Mouse (Mus musculus): Measurements from ENCODE around the gene Prss58. TPM values are rescaled to one million over a fixed set of nuclear protein-coding genes. Genes with fewer than 3 reads are reported as not detected.

Prss58 gene
- not detected in 2 replicates for polyA plus RNA-seq (2012; rRNA removed)

DNA sequence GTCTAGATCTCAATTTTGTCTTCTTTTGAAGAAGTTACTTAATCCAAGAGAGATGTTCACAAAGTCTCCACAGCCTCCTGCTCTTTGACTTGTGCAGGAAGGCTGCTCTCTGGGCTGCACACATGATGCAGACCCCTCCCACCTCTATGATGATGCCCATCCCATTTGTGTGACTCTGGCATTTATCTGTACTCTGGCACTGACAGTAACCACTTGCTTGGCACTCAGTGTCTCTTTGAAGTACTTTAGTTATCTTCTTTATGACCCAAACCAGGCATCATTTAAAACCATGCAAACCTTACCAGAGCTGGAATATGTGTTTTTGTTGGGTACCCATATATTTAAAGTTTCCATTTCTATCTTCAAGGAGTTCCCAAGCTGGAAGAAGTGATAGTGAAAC is at the start of gene Prss58:
Gene Prss58 (minus strand): TSS at position 101 of the 400 bp plus-strand sequence.

DNA sequence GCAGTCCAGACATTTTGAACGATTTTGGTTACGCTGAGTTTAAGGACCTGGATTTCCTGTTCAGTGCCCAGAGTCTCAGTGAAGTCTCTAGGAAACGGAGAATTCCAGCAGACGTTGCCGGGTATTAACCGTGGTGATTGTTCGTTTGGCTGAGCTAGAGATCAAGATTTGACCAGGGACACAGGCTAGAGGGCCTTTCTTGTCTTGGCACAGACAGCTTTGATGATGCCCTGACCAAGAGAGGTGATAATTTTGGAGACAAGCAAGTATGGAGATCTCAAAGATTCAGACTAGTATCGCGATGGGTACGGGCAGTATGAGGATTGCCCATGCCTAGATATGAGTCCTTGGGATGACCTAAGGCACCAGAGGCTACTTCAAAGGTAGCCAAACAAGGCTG is 40.3 kb upstream of the Prss58 start, which contains the start of gene 1700074P13Rik:
Gene 1700074P13Rik (minus strand): TSS at position 101 of the 400 bp plus-strand sequence.

GRCm38 (mm10) chr6:40887394-40887793 is 12.8 kb downstream of the Prss58 start, which contains the start of gene Moxd2:
TSS of gene Moxd2 (minus strand) at chr6:40887494.

Other genes with a start within 250 kb of the Prss58 start
- gene Moxd2, start 12.9 kb downstream of the Prss58 start, polyA plus RNA-seq (2012; rRNA removed): not detected in 2 replicates
- not detected in 2 replicates for gene 1700074P13Rik, start 40.2 kb upstream of the Prss58 start, polyA plus RNA-seq (2012; rRNA removed)
- not detected in 2 replicates for gene Gm4744, start 51.5 kb upstream of the Prss58 start, polyA plus RNA-seq (2012; rRNA removed)
- gene 1810009J06Rik, start 64.4 kb upstream of the Prss58 start, polyA plus RNA-seq (2012; rRNA removed): not detected in 2 replicates
- gene Gm2663, start 99.1 kb upstream of the Prss58 start, polyA plus RNA-seq (2012; rRNA removed): not detected in 2 replicates
- gene 2210010C04Rik, start 135.1 kb upstream of the Prss58 start, polyA plus RNA-seq (2012; rRNA removed): 0.83 and 1.1 TPM in 2 replicates